Mouse (Mus musculus) forebrain, embryonic 12.5 days (tissue): ENCODE measurements around the gene Fkbp10. TPM values are rescaled to one million over a fixed set of nuclear protein-coding genes. Genes with fewer than 3 reads are reported as not detected.

ENCODE experiments used
- ATAC-seq: fragments of 200-750 bp; cut with Nextera tagmentation; 2 replicates; pipeline ENCODE4 v1.8.0; 2017; ENCODE audit warnings: moderate TSS enrichment; ENCODE audit not compliant: low FRiP score
- H3K27ac ChIP-seq: fragments of 300-500 bp; sonication (generic); 2 replicates; pipeline ENCODE4 v1.5.1; 2016; ENCODE audit warnings: mild to moderate bottlenecking
- H3K27me3 ChIP-seq: fragments of 300-500 bp; sonication (generic); 2 replicates; pipeline ENCODE4 v1.6.1; 2016; ENCODE audit warnings: mild to moderate bottlenecking
- H3K36me3 ChIP-seq: fragments of 300-500 bp; sonication (generic); replicated peaks from 2 replicates; pipeline ENCODE4 v1.6.1; 2016; ENCODE audit warnings: mild to moderate bottlenecking
- H3K4me1 ChIP-seq: fragments of 300-500 bp; sonication (generic); 2 replicates; pipeline ENCODE4 v1.6.1; 2016
- H3K4me2 ChIP-seq: fragments of 300-500 bp; sonication (generic); 2 replicates; pipeline ENCODE4 v1.6.1; 2016; ENCODE audit warnings: mild to moderate bottlenecking, moderate library complexity
- H3K4me3 ChIP-seq: fragments of 300-500 bp; sonication (generic); replicated peaks from 2 replicates; pipeline ENCODE4 v1.5.1; 2016; ENCODE audit warnings: mild to moderate bottlenecking
- H3K9ac ChIP-seq: fragments of 300-500 bp; sonication (generic); 2 replicates; pipeline ENCODE4 v1.6.1; 2016; ENCODE audit warnings: mild to moderate bottlenecking
- H3K9me3 ChIP-seq: fragments of 300-500 bp; sonication (generic); 2 replicates; pipeline ENCODE4 v1.6.1; 2016
- WGBS: fragments of 180-500 bp; shearing (Covaris S2); methylation state at CpG from one replicate; pipeline ENCODE4 v1.1.7; 2016; 5-methylcytosine and 5-hydroxymethylcytosine counted together
- polyA plus RNA-seq: library from polyadenylated mRNA; unstranded; fragments of >200 nt; fragmentation: Nextera tagmentation; extraction: Ambion mirVana; gene quantifications from 2 replicates; pipeline ENCODE4 v1.2.1, GENCODE M21; 2016

Fkbp10 gene
- polyA plus RNA-seq, 1 experiment from 2014 or later, result 32.1 TPM

- Histone ChIP-seq H3K36me3 (peaks cover 26% of the 10 kb centered on the region), H3K27me3 (no peaks in the 10 kb centered on the region), H3K4me2 (no peak overlapping the region), H3K9ac (no peak overlapping the region), H3K27ac (no peak overlapping the region), H3K9me3 (no peaks in the 10 kb centered on the region), H3K4me3 (no peak overlapping the region), H3K4me1 (peaks cover 10% of the 10 kb centered on the region; the same call in 1 of the 2 replicates)
- ATAC-seq, result no peak
- WGBS, result 44% methylated on average over 5 of the region's 5 CpGs
Observed at GRCm38 (mm10) chr11:100386586-100386985, 28.9 kb upstream of the Fkbp10 start.

GRCm38 (mm10) chr11:100387111-100387510 lies 28.4 kb upstream of the Fkbp10 start:
- Histone ChIP-seq H3K9ac (no peak overlapping the region), H3K4me3 (no peak overlapping the region), H3K36me3 (peaks cover 24% of the 10 kb centered on the region), H3K27ac (no peak overlapping the region), H3K9me3 (no peaks in the 10 kb centered on the region), H3K4me1 (peaks cover 13% of the 10 kb centered on the region; the same call in 1 of the 2 replicates), H3K27me3 (no peaks in the 10 kb centered on the region), H3K4me2 (no peak overlapping the region)
- ATAC-seq, result no peak
- whole genome bisulfite sequencing, result 90% methylated on average over 6 of the region's 6 CpGs

GRCm38 (mm10) chr11:100387589-100388375 lies 27.7 kb upstream of the Fkbp10 start:
- Histone ChIP-seq H3K36me3 (peaks cover 18% of the 10 kb centered on the region; the same call in 1 of the 2 replicates), H3K27me3 (no peaks in the 10 kb centered on the region), H3K4me3 (no peak overlapping the region), H3K9me3 (no peaks in the 10 kb centered on the region), H3K9ac (no peak overlapping the region), H3K4me2 (no peak overlapping the region), H3K4me1 (peaks cover 13% of the 10 kb centered on the region; the same call in 1 of the 2 replicates), H3K27ac (no peak overlapping the region)
- ATAC-seq, result no peak
- 70% methylated on average over 13 of the region's 14 CpGs for WGBS

- peaks cover 13% of the 10 kb centered on the region; the same call in 1 of the 2 replicates for H3K4me1 ChIP-seq
Observed at GRCm38 (mm10) chr11:100388588-100388987, 26.9 kb upstream of the Fkbp10 start.

GRCm38 (mm10) chr11:100389931-100390445 lies 25.5 kb upstream of the Fkbp10 start:
- ATAC-seq, result no peak
- Histone ChIP-seq H3K36me3 (0 out of 2 replicates have a peak, but pooled peaks cover 5% of the 10 kb centered on the region), H3K4me3 (no peak overlapping the region), H3K9me3 (no peaks in the 10 kb centered on the region), H3K4me2 (no peak overlapping the region), H3K27me3 (peaks cover 17% of the 10 kb centered on the region), H3K4me1 (peaks cover 13% of the 10 kb centered on the region; the same call in 1 of the 2 replicates), H3K9ac (no peak overlapping the region), H3K27ac (no peak overlapping the region)
- WGBS, result 50% methylated on average over 8 of the region's 8 CpGs

More at GRCm38 (mm10) chr11:100388588-100388987, 26.9 kb upstream of the Fkbp10 start:
- H3K4me3 ChIP-seq, result no peak overlapping the region
- no peak overlapping the region for H3K4me2 ChIP-seq
- no peak overlapping the region for H3K27ac ChIP-seq
- WGBS, result 93% methylated on average over 6 of the region's 6 CpGs
- no peak for ATAC-seq
- H3K9me3 ChIP-seq, result no peaks in the 10 kb centered on the region
- no peak overlapping the region for H3K9ac ChIP-seq
- H3K27me3 ChIP-seq, result peaks cover 3% of the 10 kb centered on the region; the same call in 1 of the 2 replicates
- peaks cover 15% of the 10 kb centered on the region; the same call in 1 of the 2 replicates for H3K36me3 ChIP-seq

- 75% methylated on average over 9 of the region's 9 CpGs for WGBS
- no peaks in the 10 kb centered on the region for H3K36me3 ChIP-seq
- no peaks in the 10 kb centered on the region for H3K9me3 ChIP-seq
- ATAC-seq, result no peak
- H3K4me1 ChIP-seq, result peaks cover 26% of the 10 kb centered on the region
- no peak overlapping the region for H3K27ac ChIP-seq
- no peak overlapping the region for H3K9ac ChIP-seq
- no peak overlapping the region for H3K4me2 ChIP-seq
- peaks cover 30% of the 10 kb centered on the region for H3K27me3 ChIP-seq
- no peak overlapping the region for H3K4me3 ChIP-seq
Observed at GRCm38 (mm10) chr11:100391081-100391883, 24.2 kb upstream of the Fkbp10 start.

GRCm38 (mm10) chr11:100391884-100392345 lies 23.6 kb upstream of the Fkbp10 start:
- Histone ChIP-seq H3K27me3 (peaks cover 36% of the 10 kb centered on the region), H3K9ac (no peak overlapping the region), H3K4me2 (no peak overlapping the region), H3K9me3 (no peaks in the 10 kb centered on the region), H3K36me3 (no peaks in the 10 kb centered on the region), H3K27ac (no peak overlapping the region), H3K4me1 (peaks cover 32% of the 10 kb centered on the region), H3K4me3 (no peak overlapping the region)
- 67% methylated on average over 7 of the region's 7 CpGs for WGBS
- no peak for ATAC-seq

- 89% methylated on average over 5 of the region's 5 CpGs for WGBS
- no peak overlapping the region for H3K9ac ChIP-seq
- no peak overlapping the region for H3K27ac ChIP-seq
- peaks cover 36% of the 10 kb centered on the region for H3K4me1 ChIP-seq
- no peak overlapping the region for H3K4me2 ChIP-seq
- ATAC-seq, result no peak
- peaks cover 42% of the 10 kb centered on the region for H3K27me3 ChIP-seq
- no peaks in the 10 kb centered on the region for H3K9me3 ChIP-seq
- no peak overlapping the region for H3K4me3 ChIP-seq
- no peaks in the 10 kb centered on the region for H3K36me3 ChIP-seq
Observed at GRCm38 (mm10) chr11:100392958-100393357, 22.5 kb upstream of the Fkbp10 start.

GRCm38 (mm10) chr11:100393733-100394132 lies 21.8 kb upstream of the Fkbp10 start:
- Histone ChIP-seq H3K4me2 (no peak overlapping the region), H3K4me3 (no peak overlapping the region), H3K27me3 (peaks cover 42% of the 10 kb centered on the region), H3K36me3 (no peaks in the 10 kb centered on the region), H3K4me1 (peaks cover 39% of the 10 kb centered on the region), H3K9ac (no peak overlapping the region), H3K9me3 (no peaks in the 10 kb centered on the region), H3K27ac (no peak overlapping the region)
- 78% methylated on average over 7 of the region's 7 CpGs for WGBS
- no peak for ATAC-seq

GRCm38 (mm10) chr11:100394353-100395074 lies 21.0 kb upstream of the Fkbp10 start:
- H3K4me3 ChIP-seq, result no peak overlapping the region
- no peak overlapping the region for H3K27ac ChIP-seq
- H3K4me1 ChIP-seq, result peaks cover 39% of the 10 kb centered on the region
- H3K36me3 ChIP-seq, result no peaks in the 10 kb centered on the region
- ATAC-seq, result no peak
- peaks cover 45% of the 10 kb centered on the region for H3K27me3 ChIP-seq
- WGBS, result 73% methylated on average over 5 of the region's 5 CpGs
- no peaks in the 10 kb centered on the region for H3K9me3 ChIP-seq
- H3K4me2 ChIP-seq, result no peak overlapping the region
- H3K9ac ChIP-seq, result no peak overlapping the region

- Histone ChIP-seq H3K4me2 (peak overlapping the region; percentile 63), H3K9ac (no peak overlapping the region), H3K27ac (no peak overlapping the region), H3K36me3 (no peaks in the 10 kb centered on the region), H3K4me3 (no peak overlapping the region), H3K9me3 (no peaks in the 10 kb centered on the region), H3K27me3 (peaks cover 46% of the 10 kb centered on the region), H3K4me1 (peaks cover 38% of the 10 kb centered on the region)
- ATAC-seq, result no peak
- WGBS, result 33% methylated on average over 11 of the region's 11 CpGs
Observed at GRCm38 (mm10) chr11:100395200-100395599, 20.3 kb upstream of the Fkbp10 start.
